Mouse (Mus musculus) forebrain, embryonic 14.5 days (tissue): ENCODE results near the gene Ankfn1. TPM values are rescaled to one million over a fixed set of nuclear protein-coding genes. Genes with fewer than 3 reads are reported as not detected.

Source experiments
- ATAC-seq: fragments of 200-750 bp; cut with Nextera tagmentation; 2 replicates; pipeline ENCODE4 v1.8.0; 2017; ENCODE audit warnings: mild to moderate bottlenecking, moderate library complexity
- DNase-seq: peaks from one replicate; pipeline ENCODE4 v3.0.0-alpha.2; 2015; ENCODE audit warnings: low spot score
- H3K27ac ChIP-seq: fragments of 300-500 bp; sonication (generic); 2 replicates; pipeline ENCODE4 v1.5.1; 2014; ENCODE audit warnings: low read depth, mild to moderate bottlenecking, control low read depth, low read length, moderate library complexity
- H3K27me3 ChIP-seq: fragments of 300-500 bp; sonication (generic); replicated peaks from 2 replicates; pipeline ENCODE4 v1.6.1; 2014; ENCODE audit warnings: low read length, control low read depth, mixed read lengths; ENCODE audit not compliant: control insufficient read depth, insufficient read depth
- H3K36me3 ChIP-seq: fragments of 300-500 bp; sonication (generic); 2 replicates; pipeline ENCODE4 v1.6.1; 2014; ENCODE audit warnings: low read length, control low read depth; ENCODE audit not compliant: control insufficient read depth, insufficient read depth
- H3K4me1 ChIP-seq: fragments of 300-500 bp; sonication (generic); 2 replicates; pipeline ENCODE4 v1.6.1; 2014; ENCODE audit warnings: antibody characterized with exemption, low read length, control low read depth; ENCODE audit not compliant: control insufficient read depth, insufficient read depth
- H3K4me2 ChIP-seq: fragments of 300-500 bp; sonication (generic); 2 replicates; pipeline ENCODE4 v1.6.1; 2014; ENCODE audit warnings: mild to moderate bottlenecking, control low read depth, low read length
- H3K4me3 ChIP-seq: fragments of 300-500 bp; sonication (generic); 2 replicates; pipeline ENCODE4 v1.5.1; 2014; ENCODE audit warnings: low read depth, low read length, control low read depth
- H3K9ac ChIP-seq: fragments of 300-500 bp; sonication (generic); 2 replicates; pipeline ENCODE4 v1.6.1; 2014; ENCODE audit warnings: mild to moderate bottlenecking, low read length, control low read depth, moderate library complexity
- H3K9me3 ChIP-seq: fragments of 300-500 bp; sonication (generic); replicated peaks from 2 replicates; pipeline ENCODE4 v1.6.1; 2016; ENCODE audit warnings: low read length, control low read depth, mixed read lengths; ENCODE audit not compliant: control insufficient read depth
- WGBS: fragments of 180-500 bp; shearing (Covaris S2); extraction: QIAGEN DNeasy Blood & Tissue Kit; methylation state at CpG from one replicate; pipeline ENCODE4 v1.1.7; 2014; 5-methylcytosine and 5-hydroxymethylcytosine counted together
- polyA plus RNA-seq: library from polyadenylated mRNA; unstranded; fragments of >200 nt; fragmentation: Nextera tagmentation; extraction: Ambion mirVana; gene quantifications from 2 replicates; pipeline ENCODE4 v1.2.1, GENCODE M21; 2014

The Ankfn1 gene
- polyA plus RNA-seq, 1 experiment from 2014 or later = 2.4 TPM

DNA sequence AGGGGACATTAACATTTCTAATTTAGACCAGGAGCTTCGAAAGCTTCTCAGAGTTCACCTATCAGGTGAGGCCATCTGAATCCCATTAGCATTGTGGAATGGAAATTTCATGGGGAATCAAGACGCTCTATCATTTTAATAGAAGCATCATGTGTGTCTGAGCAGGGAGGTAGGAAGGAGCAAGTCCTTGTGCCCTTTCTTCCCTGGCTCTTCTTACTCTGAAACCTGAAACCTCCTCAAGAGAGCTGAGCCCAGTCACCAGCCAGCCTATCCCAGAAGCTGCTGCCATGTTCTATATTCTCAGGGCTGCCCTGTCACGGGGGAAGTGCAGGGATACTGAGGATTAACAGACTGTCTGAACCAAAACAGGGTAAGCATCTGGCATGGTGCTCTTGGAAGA is 165.9 kb downstream of the Ankfn1 start:
- H3K36me3 ChIP-seq = no peaks in the 10 kb centered on the region
- no peak for ATAC-seq
- WGBS = 72% methylated on average over 3 of the region's 3 CpGs

DNA sequence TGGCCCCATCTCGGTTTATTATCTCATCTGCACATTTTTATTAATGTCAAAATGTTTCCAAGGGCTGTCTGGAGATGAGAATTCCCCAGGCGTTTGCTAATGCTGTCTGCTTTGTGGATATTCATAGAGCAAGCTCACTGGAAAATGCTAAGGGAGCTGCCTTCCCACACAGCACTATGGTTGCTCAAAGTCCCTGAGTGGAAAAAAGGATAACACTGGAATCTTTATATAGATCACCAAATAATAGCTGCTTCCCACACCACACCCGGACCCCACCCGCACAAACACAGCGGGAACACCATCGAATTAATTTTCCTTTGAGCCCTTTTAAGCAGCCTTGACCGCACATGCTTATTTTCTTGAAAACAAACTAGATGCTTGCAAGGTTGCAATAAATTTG is 169.4 kb downstream of the Ankfn1 start:
- WGBS = 69% methylated on average over 7 of the region's 7 CpGs
- Histone ChIP-seq H3K36me3 (no peaks in the 10 kb centered on the region), H3K9me3 (no peaks in the 10 kb centered on the region), H3K4me3 (no peak overlapping the region), H3K4me1 (no peaks in the 10 kb centered on the region), H3K9ac (no peak overlapping the region), H3K27ac (no peak overlapping the region), H3K4me2 (no peak overlapping the region), H3K27me3 (no peaks in the 10 kb centered on the region)
- ATAC-seq (no peak), DNase-seq (no peak)

More for the DNA sequence above, 165.9 kb downstream of the Ankfn1 start:
- Histone ChIP-seq H3K4me3 (no peak overlapping the region), H3K9ac (no peak overlapping the region), H3K27me3 (no peaks in the 10 kb centered on the region), H3K4me1 (no peaks in the 10 kb centered on the region), H3K4me2 (no peak overlapping the region), H3K9me3 (no peaks in the 10 kb centered on the region), H3K27ac (no peak overlapping the region)
- no peak for DNase-seq

DNA sequence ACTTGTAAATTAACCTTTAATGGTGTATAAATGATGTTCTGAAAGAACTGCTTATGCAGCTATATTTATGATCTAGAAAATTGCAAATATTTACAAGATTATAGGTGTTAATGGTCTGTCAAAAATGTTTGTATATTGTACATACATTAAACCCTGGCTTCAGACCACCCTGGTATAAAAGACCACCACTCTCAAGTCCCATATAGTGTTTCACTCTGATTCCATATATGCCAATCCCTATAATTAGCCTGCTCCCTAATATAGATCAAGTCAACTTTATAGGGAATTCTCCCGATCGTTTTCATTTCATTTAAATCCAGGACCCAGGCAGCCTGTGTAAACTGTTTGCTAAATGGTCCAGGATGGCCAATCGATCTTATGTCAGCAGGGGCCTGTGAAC is 170.2 kb downstream of the Ankfn1 start:
- Histone ChIP-seq H3K36me3 (no peaks in the 10 kb centered on the region), H3K4me2 (no peak overlapping the region), H3K4me1 (no peaks in the 10 kb centered on the region), H3K9me3 (no peaks in the 10 kb centered on the region), H3K27ac (no peak overlapping the region), H3K4me3 (no peak overlapping the region), H3K27me3 (no peaks in the 10 kb centered on the region), H3K9ac (no peak overlapping the region)
- 79% methylated on average over 3 of the region's 3 CpGs for WGBS
- no peak for DNase-seq
- ATAC-seq = no peak

DNA sequence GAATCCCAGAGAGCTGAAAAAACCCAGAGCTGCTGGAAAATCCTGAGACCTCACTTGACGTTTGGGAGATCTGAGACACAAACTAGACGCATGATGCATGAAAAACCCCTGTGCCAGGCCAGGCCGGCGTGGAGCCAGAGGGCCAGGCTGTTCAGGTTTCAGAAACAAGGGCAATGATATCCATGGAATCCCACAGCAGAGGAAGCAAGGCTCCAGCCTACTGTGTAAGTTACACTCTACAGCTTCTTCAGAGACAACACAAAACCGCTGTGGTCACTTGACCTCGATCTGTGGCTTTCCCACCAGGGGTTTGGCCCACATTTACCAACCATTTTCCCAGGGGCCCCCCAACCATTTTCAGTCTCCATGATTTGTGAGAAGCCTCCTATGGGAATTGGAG is 171.1 kb downstream of the Ankfn1 start:
- no peak for ATAC-seq
- H3K36me3 ChIP-seq = no peaks in the 10 kb centered on the region
- DNase-seq = no peak

DNA sequence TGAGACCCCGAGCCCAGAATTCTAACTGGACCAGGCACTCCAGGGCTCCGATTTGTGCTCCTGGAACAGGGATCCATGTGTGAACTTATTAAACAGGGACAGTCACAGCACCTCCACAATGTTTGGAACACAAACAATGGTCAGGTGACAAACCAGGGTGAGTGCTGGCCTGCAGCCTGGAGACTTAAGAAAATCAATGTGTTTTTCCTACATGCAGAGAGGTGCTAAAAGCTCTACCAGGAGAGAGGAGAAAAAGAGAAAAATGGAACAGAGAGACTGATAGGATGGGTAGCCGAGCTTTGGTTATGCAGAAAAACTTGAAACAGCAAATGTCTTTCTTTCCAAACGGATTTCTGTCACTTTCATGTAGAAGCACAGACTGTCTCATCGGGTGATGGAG is 174.5 kb downstream of the Ankfn1 start:
- Histone ChIP-seq H3K27me3 (no peaks in the 10 kb centered on the region), H3K9ac (no peak overlapping the region), H3K4me1 (no peaks in the 10 kb centered on the region), H3K36me3 (no peaks in the 10 kb centered on the region), H3K4me2 (no peak overlapping the region), H3K27ac (no peak overlapping the region), H3K9me3 (no peaks in the 10 kb centered on the region), H3K4me3 (no peak overlapping the region)
- DNase-seq = no peak
- ATAC-seq = no peak
- WGBS = 80% methylated on average over 5 of the region's 5 CpGs

More for the DNA sequence above, 171.1 kb downstream of the Ankfn1 start:
- no peaks in the 10 kb centered on the region for H3K4me1 ChIP-seq
- no peak overlapping the region for H3K27ac ChIP-seq
- no peaks in the 10 kb centered on the region for H3K9me3 ChIP-seq
- H3K4me3 ChIP-seq = no peak overlapping the region
- no peak overlapping the region for H3K4me2 ChIP-seq
- no peak overlapping the region for H3K9ac ChIP-seq
- WGBS = 87% methylated on average over 6 of the region's 6 CpGs
- H3K27me3 ChIP-seq = no peaks in the 10 kb centered on the region

DNA sequence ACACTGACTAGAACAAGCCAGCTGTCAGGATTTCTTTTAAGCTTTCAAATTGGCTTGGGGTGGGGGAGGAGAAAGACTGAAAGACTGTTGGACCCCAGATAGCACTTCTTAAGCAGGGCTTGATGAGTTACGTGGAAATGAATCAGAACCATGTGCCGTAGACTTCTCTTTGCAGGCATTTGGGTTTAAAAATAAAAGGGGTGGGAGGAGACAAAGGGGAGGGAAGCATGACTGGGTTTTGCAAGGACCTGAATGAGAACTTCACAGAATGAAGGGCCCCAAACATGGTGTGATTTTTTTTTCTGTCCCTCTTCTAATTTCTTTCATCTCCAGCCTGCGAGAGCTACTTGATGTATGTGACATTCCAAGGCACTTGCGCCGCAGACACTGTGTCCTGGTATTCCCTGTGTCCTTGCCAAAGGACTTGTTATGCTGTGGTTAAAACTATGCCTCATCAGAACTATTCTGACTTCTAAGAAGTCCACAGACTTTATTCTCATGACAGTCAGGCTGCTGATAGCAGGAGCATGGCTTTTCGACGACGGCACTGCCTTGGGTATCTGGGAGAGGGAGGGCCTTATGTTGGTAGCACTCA is 176.4 kb downstream of the Ankfn1 start:
- no peaks in the 10 kb centered on the region for H3K4me1 ChIP-seq
- H3K36me3 ChIP-seq = no peaks in the 10 kb centered on the region
- H3K27me3 ChIP-seq = no peaks in the 10 kb centered on the region
- H3K4me3 ChIP-seq = no peak overlapping the region
- H3K9ac ChIP-seq = no peak overlapping the region
- no peak overlapping the region for H3K27ac ChIP-seq
- WGBS = 82% methylated on average over 8 of the region's 8 CpGs
- no peak for ATAC-seq
- no peak for DNase-seq
- no peaks in the 10 kb centered on the region for H3K9me3 ChIP-seq
- H3K4me2 ChIP-seq = no peak overlapping the region

DNA sequence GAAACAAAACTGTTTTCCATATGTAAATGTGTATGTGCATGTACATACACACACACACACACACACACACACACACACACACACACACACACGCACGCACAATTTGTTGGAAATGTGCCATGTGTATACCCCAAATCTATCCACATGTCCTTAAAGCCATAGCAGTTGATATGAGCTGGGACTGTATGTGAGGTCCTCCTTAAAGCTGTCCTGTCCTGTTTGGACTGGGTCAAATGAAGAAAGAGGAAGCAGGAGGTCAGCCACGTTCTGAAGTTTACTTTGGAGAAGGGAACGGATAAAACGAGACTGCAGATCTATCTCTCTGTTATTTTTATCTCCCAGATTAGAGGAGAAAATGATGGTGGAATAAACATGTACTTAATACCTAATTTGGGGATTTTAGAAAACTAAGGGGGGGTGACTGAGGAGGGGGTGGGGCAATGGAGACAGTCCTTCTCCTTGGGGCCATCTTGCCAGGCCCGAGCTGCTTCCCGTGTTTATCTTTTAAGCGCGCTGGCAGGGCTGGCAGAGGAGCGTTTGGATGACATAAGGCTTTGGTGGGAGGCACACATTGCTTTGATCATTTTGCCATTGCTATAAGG is 187.1 kb downstream of the Ankfn1 start:
- WGBS = 87% methylated on average over 10 of the region's 10 CpGs
- Histone ChIP-seq H3K4me3 (no peak overlapping the region), H3K9ac (no peak overlapping the region), H3K4me1 (no peaks in the 10 kb centered on the region), H3K9me3 (no peaks in the 10 kb centered on the region), H3K27ac (no peak overlapping the region), H3K36me3 (no peaks in the 10 kb centered on the region), H3K4me2 (no peak overlapping the region), H3K27me3 (no peaks in the 10 kb centered on the region)
- DNase-seq (no peak), ATAC-seq (no peak)

DNA sequence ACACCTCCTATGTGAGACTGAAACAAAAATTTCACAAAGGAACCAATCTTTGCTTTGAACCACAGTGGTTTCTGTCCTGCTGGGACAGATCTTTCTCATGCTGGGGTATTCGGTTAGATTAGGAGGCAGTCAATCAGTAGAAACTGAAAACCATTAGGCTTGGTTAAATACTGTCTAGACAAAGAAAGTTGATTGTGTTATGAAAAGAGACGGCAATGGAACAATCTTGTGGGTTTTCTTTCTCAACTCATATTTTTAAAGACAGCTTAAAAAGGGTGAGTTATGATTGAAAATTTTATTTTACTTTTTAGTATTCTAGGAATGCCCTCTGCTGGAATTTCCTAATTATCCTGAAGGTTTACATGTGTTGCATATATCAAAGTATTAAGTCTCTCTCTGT is 191.1 kb downstream of the Ankfn1 start:
- 21% methylated on average over 2 of the region's 2 CpGs for WGBS
- ATAC-seq (no peak), DNase-seq (no peak)
- Histone ChIP-seq H3K27ac (no peak overlapping the region), H3K4me3 (no peak overlapping the region), H3K9ac (no peak overlapping the region), H3K4me2 (no peak overlapping the region), H3K36me3 (no peaks in the 10 kb centered on the region), H3K27me3 (no peaks in the 10 kb centered on the region), H3K4me1 (no peaks in the 10 kb centered on the region), H3K9me3 (no peaks in the 10 kb centered on the region)

DNA sequence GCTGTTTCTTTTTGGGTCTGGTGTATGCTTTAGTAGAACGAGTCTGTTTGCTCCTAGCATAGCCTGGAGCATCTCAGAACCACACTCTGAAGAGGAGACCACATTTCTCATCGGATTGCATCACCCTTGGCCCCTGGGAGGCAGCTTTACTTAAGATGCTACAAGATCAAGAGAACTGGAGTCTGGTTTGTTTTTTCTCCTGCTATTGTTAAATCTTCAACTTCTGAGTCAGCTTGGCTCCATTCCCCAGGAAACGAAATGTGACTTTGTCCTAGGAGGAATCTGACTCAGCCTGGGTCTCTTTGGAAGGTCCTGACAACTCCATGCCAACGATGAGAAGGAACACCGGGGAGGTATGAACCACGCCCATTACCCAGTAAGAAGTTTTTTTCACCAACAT is 197.6 kb downstream of the Ankfn1 start:
- Histone ChIP-seq H3K4me1 (no peaks in the 10 kb centered on the region), H3K9ac (no peak overlapping the region), H3K9me3 (no peaks in the 10 kb centered on the region), H3K27ac (no peak overlapping the region), H3K4me2 (no peak overlapping the region), H3K27me3 (no peaks in the 10 kb centered on the region), H3K36me3 (no peaks in the 10 kb centered on the region), H3K4me3 (no peak overlapping the region)
- no peak for ATAC-seq
- DNase-seq = no peak
- WGBS = 78% methylated on average over 6 of the region's 6 CpGs
